Mouse (Mus musculus) myocyte (in vitro differentiated cells): ENCODE data around the gene Skint3. TPM values are rescaled to one million over a fixed set of nuclear protein-coding genes. Genes with fewer than 3 reads are reported as not detected.

Experiments
- H3K27me3 ChIP-seq: one replicate; pipeline ENCODE4 v1.6.1; 2011; ENCODE audit not compliant: control insufficient read depth, insufficient read depth, insufficient read length
- H3K36me3 ChIP-seq: one replicate; pipeline ENCODE4 v1.6.1; 2011; ENCODE audit not compliant: control insufficient read depth, insufficient read depth
- H3K4me2 ChIP-seq: one replicate; pipeline ENCODE4 v1.6.1; 2011; ENCODE audit warnings: low read depth, control low read depth
- H3K4me3 ChIP-seq: one replicate; pipeline ENCODE4 v1.5.1; 2011; ENCODE audit warnings: mild to moderate bottlenecking, control low read depth, moderate library complexity
- H3K79me2 ChIP-seq: one replicate; pipeline ENCODE4 v1.6.1; 2011; ENCODE audit not compliant: control insufficient read depth, insufficient read depth
- H3ac ChIP-seq: one replicate; pipeline ENCODE4 v1.6.1; 2011; ENCODE audit not compliant: control insufficient read depth, insufficient read length
- CEBPB ChIP-seq: IDR thresholded peaks from 2 replicates; pipeline ENCODE4 v1.6.1; 2011; ENCODE audit warnings: mild to moderate bottlenecking, moderate library complexity; ENCODE audit not compliant: poor library complexity, insufficient read depth, severe bottlenecking
- E2F4 ChIP-seq: IDR thresholded peaks from one replicate; pipeline ENCODE4 v1.6.1; 2011; ENCODE audit warnings: mild to moderate bottlenecking, control low read depth, moderate library complexity; ENCODE audit not compliant: insufficient read depth
- MAX ChIP-seq: IDR thresholded peaks from one replicate; pipeline ENCODE4 v1.6.1; 2011; ENCODE audit warnings: low read depth, mild to moderate bottlenecking, control low read depth
- MYOD1 ChIP-seq, 3 experiments: IDR thresholded peaks; one replicate each; pipeline ENCODE4 v1.6.1; 2011; ENCODE audit warnings: control low read depth in 2 of 3, low read depth in 2 of 3, mild to moderate bottlenecking in 2 of 3, moderate library complexity in 1 of 3; ENCODE audit not compliant: insufficient read length in 2 of 3, control insufficient read depth in 1 of 3
- MYOG ChIP-seq, 3 experiments: IDR thresholded peaks; one replicate each; pipeline ENCODE4 v1.6.1; 2011; ENCODE audit warnings: control low read depth in 2 of 3, low read depth in 2 of 3, mild to moderate bottlenecking in 2 of 3; ENCODE audit not compliant: insufficient read length in 2 of 3, control insufficient read depth in 1 of 3, insufficient read depth in 1 of 3
- POLR2A ChIP-seq: IDR thresholded peaks from one replicate; pipeline ENCODE4 v1.6.1; 2011; ENCODE audit warnings: low read depth, mild to moderate bottlenecking, control low read depth, moderate library complexity; ENCODE audit not compliant: insufficient read length
- POLR2AphosphoS2 ChIP-seq: IDR thresholded peaks from one replicate; pipeline ENCODE4 v1.6.1; 2011; ENCODE audit warnings: low read depth, control low read depth; ENCODE audit not compliant: insufficient read length
- REST ChIP-seq: IDR thresholded peaks from one replicate; pipeline ENCODE4 v1.6.1; 2011; ENCODE audit warnings: mild to moderate bottlenecking, control low read depth, moderate library complexity; ENCODE audit not compliant: insufficient read depth, insufficient read length
- SRF ChIP-seq: IDR thresholded peaks from one replicate; pipeline ENCODE4 v1.6.1; 2011; ENCODE audit warnings: low read depth; ENCODE audit not compliant: control insufficient read depth, insufficient read length
- TCF12 ChIP-seq: IDR thresholded peaks from one replicate; pipeline ENCODE4 v1.6.1; 2011; ENCODE audit warnings: mild to moderate bottlenecking, control low read depth; ENCODE audit not compliant: poor library complexity, insufficient read depth, severe bottlenecking
- TCF3 ChIP-seq: IDR thresholded peaks from one replicate; pipeline ENCODE4 v1.6.1; 2011; ENCODE audit warnings: low read depth, control low read depth; ENCODE audit not compliant: insufficient read length
- USF1 ChIP-seq: IDR thresholded peaks from one replicate; pipeline ENCODE4 v1.6.1; 2011; ENCODE audit warnings: low read depth, mild to moderate bottlenecking, control low read depth, moderate library complexity
- polyA plus RNA-seq: library from polyadenylated mRNA; unstranded; fragments of >200 nt; fragmentation: generic; extraction: Trizol; gene quantifications from one replicate; pipeline ENCODE4 v1.2.1, GENCODE M21; 2012; ENCODE audit warnings: missing spikeins

Gene Skint3
- not detected for polyA plus RNA-seq

- Histone ChIP-seq H3K4me2 (no peak within 1 kb of the TSS), H3ac (no peak within 1 kb of the TSS), H3K27me3 (no peaks in the 10 kb centered on the region), H3K36me3 (no peaks in the 10 kb centered on the region), H3K4me3 (no peak within 1 kb of the TSS), H3K79me2 (no peaks in the 10 kb centered on the region)
- TF ChIP-seq E2F4 (no peak), TCF3 (no peak), SRF (no peak), REST (no peak), POLR2AphosphoS2 (no peak), MAX (no peak), MYOD1 (IDR thresholded peaks at IDR 0.05; ENCODE audit: control insufficient read depth in 1 of 3, insufficient read length in 2 of 3, low read depth in 2 of 3) (no peak), TCF12 (no peak), POLR2A (no peak), CEBPB (no peak), USF1 (no peak), MYOG (IDR thresholded peaks at IDR 0.05; ENCODE audit: control insufficient read depth in 1 of 3, insufficient read depth in 1 of 3, insufficient read length in 2 of 3, low read depth in 2 of 3) (no peak)
Measured at GRCm38 (mm10) chr4:112231945-112232344, at the start of gene Skint3. Skint3 (plus strand) TSS chr4:112232245.

GRCm38 (mm10) chr4:112243416-112243815 is 11.4 kb downstream of the Skint3 start:
- Histone ChIP-seq H3K4me3 (no peak overlapping the region), H3K27me3 (no peaks in the 10 kb centered on the region), H3ac (no peak overlapping the region), H3K36me3 (no peaks in the 10 kb centered on the region), H3K79me2 (no peaks in the 10 kb centered on the region), H3K4me2 (no peak overlapping the region)
- TF ChIP-seq MYOD1 (IDR thresholded peaks at IDR 0.05; ENCODE audit: control insufficient read depth in 1 of 3, insufficient read length in 2 of 3, low read depth in 2 of 3) (no peak), POLR2A (no peak), CEBPB (no peak), TCF3 (no peak), REST (no peak), POLR2AphosphoS2 (no peak), E2F4 (no peak), TCF12 (no peak), MAX (no peak), MYOG (IDR thresholded peaks at IDR 0.05; ENCODE audit: control insufficient read depth in 1 of 3, insufficient read depth in 1 of 3, insufficient read length in 2 of 3, low read depth in 2 of 3) (no peak), USF1 (no peak)

- no peak overlapping the region for H3K4me3 ChIP-seq
- no peak overlapping the region for H3K4me2 ChIP-seq
- no peak for TF ChIP-seq E2F4
- no peak for TF ChIP-seq MYOG (IDR thresholded peaks at IDR 0.05; ENCODE audit: control insufficient read depth in 1 of 3, insufficient read depth in 1 of 3, insufficient read length in 2 of 3, low read depth in 2 of 3)
- TF ChIP-seq MYOD1 (IDR thresholded peaks at IDR 0.05; ENCODE audit: control insufficient read depth in 1 of 3, insufficient read length in 2 of 3, low read depth in 2 of 3): no peak
- TF ChIP-seq POLR2A: no peak
- TF ChIP-seq POLR2AphosphoS2: no peak
- no peak for TF ChIP-seq TCF12
- H3K79me2 ChIP-seq: no peaks in the 10 kb centered on the region
- no peaks in the 10 kb centered on the region for H3K36me3 ChIP-seq
- no peak overlapping the region for H3ac ChIP-seq
- H3K27me3 ChIP-seq: no peaks in the 10 kb centered on the region
Measured at GRCm38 (mm10) chr4:112243951-112244350, 11.9 kb downstream of the Skint3 start.

- no peak overlapping the region for H3ac ChIP-seq
- H3K27me3 ChIP-seq: no peaks in the 10 kb centered on the region
- no peaks in the 10 kb centered on the region for H3K79me2 ChIP-seq
- H3K36me3 ChIP-seq: no peaks in the 10 kb centered on the region
- no peak overlapping the region for H3K4me2 ChIP-seq
- H3K4me3 ChIP-seq: no peak overlapping the region
- TF ChIP-seq E2F4 (no peak), MYOG (IDR thresholded peaks at IDR 0.05; ENCODE audit: control insufficient read depth in 1 of 3, insufficient read depth in 1 of 3, insufficient read length in 2 of 3, low read depth in 2 of 3) (no peak), POLR2AphosphoS2 (no peak), CEBPB (no peak), POLR2A (no peak)
Measured at GRCm38 (mm10) chr4:112256022-112256421, 24.0 kb downstream of the Skint3 start.

- TF ChIP-seq MYOG (IDR thresholded peaks at IDR 0.05; ENCODE audit: control insufficient read depth in 1 of 3, insufficient read depth in 1 of 3, insufficient read length in 2 of 3, low read depth in 2 of 3): no peak
- no peak for TF ChIP-seq MAX
- no peak for TF ChIP-seq TCF12
- TF ChIP-seq POLR2A: no peak
- no peak for TF ChIP-seq REST
- TF ChIP-seq POLR2AphosphoS2: no peak
- TF ChIP-seq MYOD1 (IDR thresholded peaks at IDR 0.05; ENCODE audit: control insufficient read depth in 1 of 3, insufficient read length in 2 of 3, low read depth in 2 of 3): no peak
- no peak for TF ChIP-seq TCF3
- no peak for TF ChIP-seq USF1
- TF ChIP-seq CEBPB: no peak
- TF ChIP-seq E2F4: no peak
- no peak for TF ChIP-seq SRF
- no peaks in the 10 kb centered on the region for H3K27me3 ChIP-seq
- no peaks in the 10 kb centered on the region for H3K79me2 ChIP-seq
- no peak overlapping the region for H3K4me2 ChIP-seq
- no peak overlapping the region for H3K4me3 ChIP-seq
- no peaks in the 10 kb centered on the region for H3K36me3 ChIP-seq
- no peak overlapping the region for H3ac ChIP-seq
Measured at GRCm38 (mm10) chr4:112287178-112287974, 55.3 kb downstream of the Skint3 start.
